Mouse (Mus musculus): Measurements from ENCODE around the gene Aftph. TPM values are rescaled to one million over a fixed set of nuclear protein-coding genes. Genes with fewer than 3 reads are reported as not detected.
A peak's percentile ranks its signal among the peaks of the same experiment; 100 is the strongest.

Gene Aftph
- polyA plus RNA-seq, 1 experiment from 2014 or later, result 17.8 TPM

DNA sequence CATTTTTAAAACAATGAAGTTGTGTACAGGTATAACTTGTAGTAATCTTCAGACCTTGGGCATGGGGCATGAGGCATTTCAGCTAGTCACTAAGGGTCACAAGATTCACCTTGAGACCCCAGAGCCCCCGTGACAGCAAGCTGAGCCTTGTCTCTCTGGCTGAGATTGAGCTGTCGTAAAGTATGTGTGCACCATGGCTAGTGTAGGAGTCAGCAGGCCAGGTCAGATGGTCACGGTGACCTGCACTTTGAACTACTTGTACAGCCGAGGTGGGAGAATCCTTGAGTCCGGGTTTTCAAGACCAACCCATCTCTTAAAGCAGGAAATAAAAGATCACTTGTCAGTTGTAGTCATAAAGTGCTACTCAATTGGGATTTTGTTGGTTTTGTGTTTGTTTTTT, 98.2 kb downstream of the Aftph start:
- ATAC-seq, result no peak
- 66% methylated on average over 5 of the region's 5 CpGs for WGBS

DNA sequence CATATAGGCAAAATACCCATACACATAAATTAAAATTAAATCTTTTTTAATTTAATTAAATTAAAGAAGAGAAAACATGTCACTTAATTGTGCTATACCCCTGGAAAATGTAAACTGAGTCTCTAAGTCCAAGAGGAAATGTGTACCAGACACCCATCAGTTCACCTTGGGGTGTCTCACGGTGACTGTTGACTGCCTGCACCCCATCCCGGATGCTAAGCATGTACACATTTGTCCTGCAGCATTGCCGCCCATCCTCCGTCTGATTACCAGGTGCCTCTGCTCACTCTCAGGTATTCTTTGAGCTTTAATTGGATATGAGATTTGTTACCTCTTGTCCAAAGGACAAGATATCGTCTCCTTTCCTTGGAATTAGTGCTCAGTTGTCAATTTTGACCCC, 99.1 kb downstream of the Aftph start:
- Histone ChIP-seq H3K27ac (ENCODE audit: low read length) (no peak overlapping the region), H3K4me3 (ENCODE audit: low read depth, low read length) (no peak overlapping the region), H3K4me1 (ENCODE audit: insufficient read depth, low read depth, low read length) (peaks cover 37% of the 10 kb centered on the region), H3K4me2 (replicated peaks; ENCODE audit: low read depth, low read length) (no peak overlapping the region), H3K9ac (replicated peaks; ENCODE audit: low read depth) (no peak overlapping the region), H3K9me3 (ENCODE audit: low read length) (no peaks in the 10 kb centered on the region), H3K36me3 (ENCODE audit: insufficient read depth, low read length) (no peaks in the 10 kb centered on the region), H3K27me3 (replicated peaks; ENCODE audit: insufficient read depth, low read length) (no peaks in the 10 kb centered on the region)
- DNase-seq (ENCODE audit: low spot score) (no peak), ATAC-seq (no peak)
- 88% methylated on average over 5 of the region's 5 CpGs for WGBS
- no peak for TF ChIP-seq EP300 (IDR thresholded peaks at IDR 0.05)
- TF ChIP-seq CTCF (IDR thresholded peaks at IDR 0.05), result no peak

More for the DNA sequence above, 98.2 kb downstream of the Aftph start:
- Histone ChIP-seq H3K27me3 (replicated peaks; ENCODE audit: insufficient read depth, low read length) (no peaks in the 10 kb centered on the region), H3K4me3 (ENCODE audit: low read depth, low read length) (no peak overlapping the region), H3K9me3 (ENCODE audit: low read length) (no peaks in the 10 kb centered on the region), H3K9ac (replicated peaks; ENCODE audit: low read depth) (no peak overlapping the region), H3K27ac (ENCODE audit: low read length) (no peak overlapping the region), H3K4me2 (replicated peaks; ENCODE audit: low read depth, low read length) (no peak overlapping the region), H3K36me3 (ENCODE audit: insufficient read depth, low read length) (no peaks in the 10 kb centered on the region), H3K4me1 (ENCODE audit: insufficient read depth, low read depth, low read length) (peaks cover 37% of the 10 kb centered on the region)
- no peak for DNase-seq (ENCODE audit: low spot score)
- TF ChIP-seq EP300 (IDR thresholded peaks at IDR 0.05) (no peak), CTCF (IDR thresholded peaks at IDR 0.05) (no peak)

DNA sequence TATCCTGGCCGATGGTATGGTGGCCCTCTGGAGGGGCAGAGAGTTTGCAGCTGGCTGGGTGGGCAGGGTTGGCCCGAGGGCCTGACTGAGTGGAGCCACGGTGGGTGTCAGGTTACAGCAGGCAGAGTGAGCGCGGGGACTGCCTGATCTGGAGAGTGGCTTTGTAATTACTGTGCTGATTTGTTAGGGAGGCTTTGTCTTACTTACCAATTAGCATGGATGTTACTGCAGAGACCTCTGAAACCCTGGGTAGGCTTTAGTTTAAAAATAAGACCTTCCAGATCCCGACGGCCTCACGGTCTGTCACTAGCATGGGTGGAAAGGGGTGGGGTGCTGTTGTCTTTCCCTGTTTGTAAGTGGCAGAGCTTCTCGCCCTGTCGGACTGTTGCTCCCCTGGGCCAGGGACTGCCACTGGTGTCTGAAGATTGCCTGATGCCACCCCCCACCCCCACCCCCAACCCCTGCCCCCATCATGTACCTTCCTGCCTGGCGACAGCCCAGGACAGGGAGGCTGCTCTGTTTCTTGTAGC, 101.4 kb downstream of the Aftph start:
- no peak overlapping the region for H3K4me3 ChIP-seq (ENCODE audit: low read depth, low read length)
- no peaks in the 10 kb centered on the region for H3K36me3 ChIP-seq (ENCODE audit: insufficient read depth, low read length)
- peak overlapping the region; percentile 38 for H3K27ac ChIP-seq (ENCODE audit: low read length)
- H3K4me1 ChIP-seq (ENCODE audit: insufficient read depth, low read depth, low read length), result peaks cover 24% of the 10 kb centered on the region
- peak overlapping the region; percentile 25; the same call in 1 of the 2 replicates for H3K4me2 ChIP-seq (replicated peaks; ENCODE audit: low read depth, low read length)
- WGBS, result 8% methylated on average over 11 of the region's 11 CpGs
- DNase-seq (ENCODE audit: low spot score), result peak; percentile 68
- no peaks in the 10 kb centered on the region for H3K27me3 ChIP-seq (replicated peaks; ENCODE audit: insufficient read depth, low read length)
- TF ChIP-seq CTCF (IDR thresholded peaks at IDR 0.05) (no peak), EP300 (IDR thresholded peaks at IDR 0.05) (no peak)
- H3K9ac ChIP-seq (replicated peaks; ENCODE audit: low read depth), result no peak overlapping the region
- no peaks in the 10 kb centered on the region for H3K9me3 ChIP-seq (ENCODE audit: low read length)
- peak; percentile 82 for ATAC-seq

DNA sequence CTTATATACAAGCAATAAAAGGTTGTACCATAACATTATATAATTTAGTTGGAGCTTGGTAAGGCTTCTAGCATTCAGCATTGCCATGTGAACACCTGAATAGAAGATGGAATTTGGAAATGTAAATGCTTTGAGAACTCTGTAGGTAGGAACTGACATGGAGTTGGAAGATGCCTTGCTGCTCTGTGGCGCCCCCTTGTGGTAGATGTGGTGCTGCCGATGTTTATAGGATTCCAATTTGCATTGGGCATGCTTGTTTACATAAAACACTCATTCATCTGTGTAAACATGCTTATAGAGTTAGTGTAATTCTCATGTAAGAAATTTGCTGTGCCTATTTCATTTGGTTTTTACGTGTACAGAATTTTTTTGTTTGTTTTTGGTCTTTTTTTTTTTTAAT, 102.5 kb downstream of the Aftph start:
- Histone ChIP-seq H3K4me1 (ENCODE audit: insufficient read depth, low read depth, low read length) (peaks cover 18% of the 10 kb centered on the region; the same call in 1 of the 2 replicates), H3K27me3 (replicated peaks; ENCODE audit: insufficient read depth, low read length) (no peaks in the 10 kb centered on the region), H3K4me3 (ENCODE audit: low read depth, low read length) (no peak overlapping the region), H3K9ac (replicated peaks; ENCODE audit: low read depth) (no peak overlapping the region), H3K4me2 (replicated peaks; ENCODE audit: low read depth, low read length) (no peak overlapping the region), H3K36me3 (ENCODE audit: insufficient read depth, low read length) (no peaks in the 10 kb centered on the region), H3K27ac (ENCODE audit: low read length) (no peak overlapping the region), H3K9me3 (ENCODE audit: low read length) (no peaks in the 10 kb centered on the region)
- TF ChIP-seq CTCF (IDR thresholded peaks at IDR 0.05), result peak; percentile 97
- no peak for TF ChIP-seq EP300 (IDR thresholded peaks at IDR 0.05)
- 12% methylated on average over 3 of the region's 3 CpGs for WGBS
- DNase-seq (ENCODE audit: low spot score) (peak; percentile 80), ATAC-seq (no peak)

DNA sequence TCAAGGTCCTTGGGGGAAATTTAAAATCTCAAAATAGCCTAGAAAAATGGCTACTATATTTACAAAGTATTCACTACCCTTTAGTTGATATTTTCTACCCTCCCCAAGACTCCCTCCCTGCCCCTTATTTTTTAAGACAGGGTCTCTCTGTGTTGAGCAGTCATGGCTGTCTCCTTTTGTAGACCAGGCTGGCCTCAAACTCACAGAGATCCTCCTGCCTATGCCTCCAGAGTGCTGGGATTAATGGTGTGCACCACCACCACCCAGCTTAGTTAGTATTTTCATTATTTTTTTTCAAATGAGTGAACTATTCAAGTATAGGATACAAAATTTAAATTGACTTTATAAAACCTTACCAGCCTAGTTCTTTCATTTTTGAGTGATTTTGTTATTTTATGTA, 104.3 kb downstream of the Aftph start:
- H3K4me3 ChIP-seq (ENCODE audit: low read depth, low read length), result no peak overlapping the region
- H3K27ac ChIP-seq (ENCODE audit: low read length), result no peak overlapping the region
- DNase-seq (ENCODE audit: low spot score) (no peak), ATAC-seq (no peak)
- no peak overlapping the region for H3K4me2 ChIP-seq (replicated peaks; ENCODE audit: low read depth, low read length)
- no peaks in the 10 kb centered on the region for H3K9me3 ChIP-seq (ENCODE audit: low read length)
- H3K4me1 ChIP-seq (ENCODE audit: insufficient read depth, low read depth, low read length), result peaks cover 21% of the 10 kb centered on the region; the same call in 1 of the 2 replicates
- no peaks in the 10 kb centered on the region for H3K27me3 ChIP-seq (replicated peaks; ENCODE audit: insufficient read depth, low read length)
- TF ChIP-seq CTCF (IDR thresholded peaks at IDR 0.05) (no peak), EP300 (IDR thresholded peaks at IDR 0.05) (no peak)
- no peaks in the 10 kb centered on the region for H3K36me3 ChIP-seq (ENCODE audit: insufficient read depth, low read length)
- H3K9ac ChIP-seq (replicated peaks; ENCODE audit: low read depth), result no peak overlapping the region

- H3K27ac ChIP-seq (ENCODE audit: low read length), result 0 out of 2 replicates have a peak overlapping the region, but pooled peaks have one; percentile 16
- no peak overlapping the region for H3K4me3 ChIP-seq (ENCODE audit: low read depth, low read length)
- 55% methylated on average over 4 of the region's 4 CpGs for WGBS
- DNase-seq (ENCODE audit: low spot score) (no peak), ATAC-seq (no peak)
- H3K9me3 ChIP-seq (ENCODE audit: low read length), result no peaks in the 10 kb centered on the region
- H3K4me1 ChIP-seq (ENCODE audit: insufficient read depth, low read depth, low read length), result peaks cover 21% of the 10 kb centered on the region; the same call in 1 of the 2 replicates
- no peak for TF ChIP-seq CTCF (IDR thresholded peaks at IDR 0.05)
- no peak for TF ChIP-seq EP300 (IDR thresholded peaks at IDR 0.05)
- H3K36me3 ChIP-seq (ENCODE audit: insufficient read depth, low read length), result no peaks in the 10 kb centered on the region
- H3K4me2 ChIP-seq (replicated peaks; ENCODE audit: low read depth, low read length), result no peak overlapping the region
- H3K9ac ChIP-seq (replicated peaks; ENCODE audit: low read depth), result no peak overlapping the region
- H3K27me3 ChIP-seq (replicated peaks; ENCODE audit: insufficient read depth, low read length), result no peaks in the 10 kb centered on the region
Observed at GRCm38 (mm10) chr11:20636114-20636513, 105.3 kb downstream of the Aftph start.
